Mouse (Mus musculus): ENCODE measurements around the gene Olfr1381. TPM values are rescaled to one million over a fixed set of nuclear protein-coding genes. Genes with fewer than 3 reads are reported as not detected.
"Not testable (repeated sequence)": the region's sequence is repeated elsewhere in the genome, so short reads cannot be mapped to it uniquely, and the experiment has no call there.

Gene Olfr1381
- polyA plus RNA-seq (2015; fragmentation: Nextera tagmentation; extraction: Ambion mirVana) = not detected in 2 replicates

DNA sequence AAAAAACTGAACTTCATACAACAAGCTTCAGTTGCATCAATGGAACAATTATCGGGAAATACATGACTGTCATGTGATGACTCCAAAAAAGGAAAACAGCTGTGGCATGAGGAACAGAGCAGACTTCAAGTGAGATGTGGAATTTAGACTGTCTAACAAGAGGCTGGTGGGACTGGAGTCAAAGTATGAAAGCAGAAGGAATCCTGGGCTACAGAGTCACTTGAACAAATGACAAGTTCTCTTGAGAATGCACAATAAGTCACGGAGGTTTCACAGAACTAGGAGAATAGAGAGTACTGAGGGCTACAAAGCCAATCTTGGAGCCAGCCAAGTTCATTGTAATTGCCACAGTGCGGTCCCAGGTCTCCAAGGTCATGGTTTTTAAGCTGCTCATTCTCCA, at the start of gene Olfr1381:
Gene Olfr1381, plus strand, starts transcription at position 301 of the 400 bp plus-strand sequence.
- H3K27ac ChIP-seq (ENCODE audit: low read length); H3K4me3 ChIP-seq (ENCODE audit: low read length); H3K36me3 ChIP-seq (ENCODE audit: control insufficient read depth, insufficient read depth, low read length); H3K9ac ChIP-seq (ENCODE audit: low read length); H3K4me2 ChIP-seq (ENCODE audit: low read depth, low read length); H3K27me3 ChIP-seq (ENCODE audit: control insufficient read depth, insufficient read depth, low read depth, low read length); H3K4me1 ChIP-seq (replicated peaks; ENCODE audit: control insufficient read depth, insufficient read depth, low read length); H3K9me3 ChIP-seq (ENCODE audit: control insufficient read depth, low read length); ATAC-seq (ENCODE audit: low read depth): not testable (repeated sequence)
- 74% methylated on average over 3 of the region's 3 CpGs for WGBS

DNA sequence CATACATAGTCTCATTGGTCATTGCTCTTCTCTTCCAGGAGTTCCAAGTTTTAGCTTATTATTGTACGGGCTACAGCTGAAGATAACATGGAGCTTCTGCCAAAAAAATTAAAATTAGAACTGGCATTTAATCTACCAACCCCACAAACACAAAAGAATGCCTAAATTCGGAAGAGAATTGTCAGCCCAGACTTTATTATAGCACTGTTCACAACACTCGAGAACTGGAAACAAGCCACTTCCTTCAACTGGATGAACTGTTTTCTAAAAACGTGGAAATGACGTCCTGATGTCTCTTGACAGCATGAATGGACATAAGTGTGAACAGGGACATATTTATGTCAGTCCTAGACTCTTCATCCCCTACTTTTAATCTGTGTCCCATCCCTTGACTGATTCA, 25.2 kb upstream of the Olfr1381 start:
- no peak overlapping the region for H3K27ac ChIP-seq (ENCODE audit: low read length)
- H3K9ac ChIP-seq (ENCODE audit: low read length) = no peak overlapping the region
- no peaks in the 10 kb centered on the region for H3K27me3 ChIP-seq (ENCODE audit: control insufficient read depth, insufficient read depth, low read depth, low read length)
- H3K36me3 ChIP-seq (ENCODE audit: control insufficient read depth, insufficient read depth, low read length) = no peaks in the 10 kb centered on the region
- H3K4me2 ChIP-seq (ENCODE audit: low read depth, low read length) = no peak overlapping the region
- 50% methylated on average over 5 of the region's 5 CpGs for WGBS
- H3K9me3 ChIP-seq (ENCODE audit: control insufficient read depth, low read length) = no peaks in the 10 kb centered on the region
- H3K4me3 ChIP-seq (ENCODE audit: low read length) = no peak overlapping the region
- ATAC-seq (ENCODE audit: low read depth) = no peak
- H3K4me1 ChIP-seq (replicated peaks; ENCODE audit: control insufficient read depth, insufficient read depth, low read length) = no peaks in the 10 kb centered on the region

DNA sequence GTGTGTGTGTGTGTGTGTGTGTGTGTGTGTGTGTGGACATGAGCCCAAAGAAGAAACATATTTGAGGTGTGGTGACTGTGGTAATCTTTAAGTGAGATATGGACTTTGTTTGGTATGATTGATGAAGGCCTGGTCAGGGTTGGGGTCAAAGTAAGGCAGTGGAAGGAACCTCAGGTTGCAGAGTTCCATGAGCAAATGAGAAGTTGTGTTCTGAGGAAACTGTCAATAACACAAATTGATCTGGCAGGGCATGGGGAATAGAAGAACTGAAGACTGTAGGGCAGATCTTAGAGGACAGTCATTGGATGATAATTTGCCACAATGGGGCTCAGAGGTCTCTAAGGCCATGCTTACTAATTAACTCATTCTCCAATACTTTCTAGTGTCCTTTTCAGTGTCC, 23.9 kb upstream of the Olfr1381 start, which contains the start of gene Olfr1383:
Gene Olfr1383, plus strand, starts transcription at position 301 of the 400 bp plus-strand sequence.
- Histone ChIP-seq H3K4me1 (replicated peaks; ENCODE audit: control insufficient read depth, insufficient read depth, low read length) (no peaks in the 10 kb centered on the region), H3K9ac (ENCODE audit: low read length) (no peak within 1 kb of the TSS), H3K36me3 (ENCODE audit: control insufficient read depth, insufficient read depth, low read length) (no peaks in the 10 kb centered on the region), H3K4me2 (ENCODE audit: low read depth, low read length) (no peak within 1 kb of the TSS), H3K27me3 (ENCODE audit: control insufficient read depth, insufficient read depth, low read depth, low read length) (no peaks in the 10 kb centered on the region), H3K27ac (ENCODE audit: low read length) (no peak within 1 kb of the TSS), H3K9me3 (ENCODE audit: control insufficient read depth, low read length) (no peaks in the 10 kb centered on the region), H3K4me3 (ENCODE audit: low read length) (no peak within 1 kb of the TSS)
- no peak for ATAC-seq (ENCODE audit: low read depth)

DNA sequence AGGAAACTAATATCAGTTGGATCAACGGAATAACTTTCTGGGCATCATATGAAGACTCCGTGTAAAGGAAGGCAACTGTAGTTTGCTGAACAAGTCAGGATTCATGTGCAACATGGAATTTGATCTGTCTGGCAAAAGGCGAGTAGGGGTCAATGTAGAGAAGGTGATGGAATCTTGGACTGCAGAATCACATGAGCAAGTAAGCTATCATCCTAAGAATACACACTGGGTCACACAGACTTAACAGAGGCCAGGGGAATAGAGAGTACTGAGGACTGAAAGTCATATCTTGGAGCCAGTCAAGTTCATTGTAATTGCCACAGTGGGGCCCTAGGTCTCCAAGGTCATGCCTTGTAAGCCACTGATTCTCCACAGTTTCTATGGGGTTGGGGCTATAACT, 15.3 kb upstream of the Olfr1381 start, which contains the start of gene Olfr1382:
Gene Olfr1382, plus strand, starts transcription at position 301 of the 400 bp plus-strand sequence.
- Histone ChIP-seq H3K36me3 (ENCODE audit: control insufficient read depth, insufficient read depth, low read length) (no peaks in the 10 kb centered on the region), H3K4me3 (ENCODE audit: low read length) (no peak within 1 kb of the TSS), H3K9ac (ENCODE audit: low read length) (no peak within 1 kb of the TSS), H3K27ac (ENCODE audit: low read length) (no peak within 1 kb of the TSS), H3K9me3 (ENCODE audit: control insufficient read depth, low read length) (no peaks in the 10 kb centered on the region), H3K4me2 (ENCODE audit: low read depth, low read length) (no peak within 1 kb of the TSS), H3K4me1 (replicated peaks; ENCODE audit: control insufficient read depth, insufficient read depth, low read length) (no peaks in the 10 kb centered on the region), H3K27me3 (ENCODE audit: control insufficient read depth, insufficient read depth, low read depth, low read length) (no peaks in the 10 kb centered on the region)
- 82% methylated on average over 3 of the region's 3 CpGs for WGBS
- ATAC-seq (ENCODE audit: low read depth) = no peak

DNA sequence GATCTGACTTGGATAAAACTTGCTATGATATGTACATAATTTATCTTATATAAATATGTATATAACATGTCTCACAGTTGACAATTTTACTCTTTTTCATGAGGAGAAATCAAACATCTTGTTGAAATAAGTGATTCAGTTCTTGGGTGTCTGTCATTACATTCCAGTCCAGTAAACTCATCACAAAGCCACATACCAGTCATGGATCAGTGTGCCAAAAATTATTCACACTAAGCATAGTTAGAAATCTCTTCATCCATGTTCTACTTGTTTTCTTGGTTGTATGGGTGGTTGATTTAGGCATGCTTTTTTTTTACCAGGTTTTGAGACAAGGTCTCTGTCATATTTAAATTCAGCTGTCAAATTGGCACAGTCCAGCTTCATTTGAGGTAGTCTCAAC, 10.5 kb upstream of the Olfr1381 start:
- no peak overlapping the region for H3K9ac ChIP-seq (ENCODE audit: low read length)
- ATAC-seq (ENCODE audit: low read depth) = no peak

DNA sequence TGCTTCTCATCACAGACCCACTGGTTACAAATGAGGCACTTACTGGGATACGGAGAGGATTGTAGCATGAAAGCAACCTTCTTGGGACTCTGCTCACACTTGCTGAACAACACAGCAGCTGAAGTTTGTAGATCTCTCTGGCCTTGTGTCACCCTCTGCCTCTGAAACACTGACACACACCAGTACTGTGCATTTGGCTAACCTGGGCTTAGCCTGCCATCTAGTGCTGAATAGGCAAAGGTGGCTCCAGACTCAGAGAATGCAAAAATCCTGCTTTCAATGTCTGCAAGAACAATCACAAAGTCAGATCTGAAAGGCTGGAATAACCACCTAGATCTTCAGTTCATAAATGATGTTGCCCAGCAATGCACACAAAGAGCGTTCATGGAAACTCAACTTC, 6.6 kb upstream of the Olfr1381 start:
- not testable (repeated sequence) for H3K4me3 ChIP-seq (ENCODE audit: low read length); H3K27ac ChIP-seq (ENCODE audit: low read length); H3K27me3 ChIP-seq (ENCODE audit: control insufficient read depth, insufficient read depth, low read depth, low read length); H3K9ac ChIP-seq (ENCODE audit: low read length); H3K9me3 ChIP-seq (ENCODE audit: control insufficient read depth, low read length); H3K36me3 ChIP-seq (ENCODE audit: control insufficient read depth, insufficient read depth, low read length); H3K4me1 ChIP-seq (replicated peaks; ENCODE audit: control insufficient read depth, insufficient read depth, low read length); H3K4me2 ChIP-seq (ENCODE audit: low read depth, low read length); ATAC-seq (ENCODE audit: low read depth)
- 91% methylated on average over 2 of the region's 2 CpGs for WGBS

More for the DNA sequence above, 10.5 kb upstream of the Olfr1381 start:
- no peaks in the 10 kb centered on the region for H3K27me3 ChIP-seq (ENCODE audit: control insufficient read depth, insufficient read depth, low read depth, low read length)
- no peak overlapping the region for H3K4me2 ChIP-seq (ENCODE audit: low read depth, low read length)
- H3K9me3 ChIP-seq (ENCODE audit: control insufficient read depth, low read length) = no peaks in the 10 kb centered on the region
- no peak overlapping the region for H3K4me3 ChIP-seq (ENCODE audit: low read length)
- no peaks in the 10 kb centered on the region for H3K4me1 ChIP-seq (replicated peaks; ENCODE audit: control insufficient read depth, insufficient read depth, low read length)
- H3K36me3 ChIP-seq (ENCODE audit: control insufficient read depth, insufficient read depth, low read length) = no peaks in the 10 kb centered on the region
- H3K27ac ChIP-seq (ENCODE audit: low read length) = no peak overlapping the region

DNA sequence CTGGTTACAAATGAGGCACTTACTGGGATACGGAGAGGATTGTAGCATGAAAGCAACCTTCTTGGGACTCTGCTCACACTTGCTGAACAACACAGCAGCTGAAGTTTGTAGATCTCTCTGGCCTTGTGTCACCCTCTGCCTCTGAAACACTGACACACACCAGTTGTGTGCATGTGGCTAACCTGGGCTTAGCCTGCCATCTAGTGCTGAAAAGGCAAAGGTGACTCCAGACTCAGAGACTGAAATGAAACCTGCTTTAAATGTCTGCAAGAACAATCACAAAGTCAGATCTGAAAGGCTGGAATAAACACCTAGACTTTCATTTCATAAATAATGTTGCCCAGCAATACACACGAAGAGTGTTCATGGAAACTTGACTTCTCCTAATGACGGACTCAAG, 10.8 kb downstream of the Olfr1381 start:
- H3K27me3 ChIP-seq (ENCODE audit: control insufficient read depth, insufficient read depth, low read depth, low read length); H3K4me3 ChIP-seq (ENCODE audit: low read length); H3K27ac ChIP-seq (ENCODE audit: low read length); ATAC-seq (ENCODE audit: low read depth); H3K36me3 ChIP-seq (ENCODE audit: control insufficient read depth, insufficient read depth, low read length); H3K4me2 ChIP-seq (ENCODE audit: low read depth, low read length); H3K4me1 ChIP-seq (replicated peaks; ENCODE audit: control insufficient read depth, insufficient read depth, low read length); H3K9ac ChIP-seq (ENCODE audit: low read length); H3K9me3 ChIP-seq (ENCODE audit: control insufficient read depth, low read length): not testable (repeated sequence)
- WGBS = 68% methylated on average over 3 of the region's 3 CpGs

DNA sequence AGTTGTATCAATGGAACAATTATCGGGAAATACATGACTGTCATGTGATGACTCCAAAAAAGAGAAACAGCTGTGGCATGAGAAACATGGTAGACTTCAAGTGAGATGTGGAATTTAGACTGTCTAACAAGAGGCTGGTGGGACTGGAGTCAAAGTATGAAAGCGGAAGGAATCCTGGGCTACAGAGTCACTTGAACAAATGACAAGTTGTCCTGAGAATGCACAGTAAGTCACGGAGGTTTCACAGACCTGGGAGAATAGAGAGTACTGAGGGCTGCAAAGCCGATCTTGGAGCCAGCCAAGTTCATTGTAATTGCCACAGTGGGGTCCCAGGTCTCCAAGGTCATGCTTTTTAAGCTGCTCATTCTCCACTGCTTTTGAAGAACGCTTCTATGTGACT, 13.3 kb downstream of the Olfr1381 start, which contains the start of gene Olfr1380:
Gene Olfr1380, plus strand, starts transcription at position 301 of the 400 bp plus-strand sequence.
- not testable (repeated sequence) for H3K36me3 ChIP-seq (ENCODE audit: control insufficient read depth, insufficient read depth, low read length); H3K27me3 ChIP-seq (ENCODE audit: control insufficient read depth, insufficient read depth, low read depth, low read length); H3K4me2 ChIP-seq (ENCODE audit: low read depth, low read length); H3K4me1 ChIP-seq (replicated peaks; ENCODE audit: control insufficient read depth, insufficient read depth, low read length); H3K27ac ChIP-seq (ENCODE audit: low read length); H3K9me3 ChIP-seq (ENCODE audit: control insufficient read depth, low read length); H3K4me3 ChIP-seq (ENCODE audit: low read length); ATAC-seq (ENCODE audit: low read depth); H3K9ac ChIP-seq (ENCODE audit: low read length)
- WGBS = 71% methylated on average over 5 of the region's 5 CpGs

DNA sequence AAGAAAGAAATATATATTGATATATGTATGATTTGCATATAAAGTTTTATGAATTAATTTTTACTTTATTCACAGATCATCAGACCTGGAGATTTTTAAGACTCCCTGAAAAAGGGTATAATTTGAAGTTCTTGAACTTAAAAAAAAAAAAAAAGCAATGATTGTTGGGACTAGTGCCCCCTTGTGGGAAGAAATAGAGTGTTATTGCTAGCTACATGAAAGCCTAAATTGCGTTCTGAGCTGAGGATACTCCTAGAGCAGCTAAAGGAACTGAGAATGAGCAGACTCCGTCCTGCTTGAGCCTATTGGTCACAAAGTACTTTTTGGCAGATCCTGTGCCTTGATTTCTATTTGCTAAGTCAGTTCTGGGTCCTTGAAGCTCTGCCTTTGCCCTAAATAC, 31.8 kb downstream of the Olfr1381 start:
- WGBS = 27% methylated on average over 2 of the region's 2 CpGs

DNA sequence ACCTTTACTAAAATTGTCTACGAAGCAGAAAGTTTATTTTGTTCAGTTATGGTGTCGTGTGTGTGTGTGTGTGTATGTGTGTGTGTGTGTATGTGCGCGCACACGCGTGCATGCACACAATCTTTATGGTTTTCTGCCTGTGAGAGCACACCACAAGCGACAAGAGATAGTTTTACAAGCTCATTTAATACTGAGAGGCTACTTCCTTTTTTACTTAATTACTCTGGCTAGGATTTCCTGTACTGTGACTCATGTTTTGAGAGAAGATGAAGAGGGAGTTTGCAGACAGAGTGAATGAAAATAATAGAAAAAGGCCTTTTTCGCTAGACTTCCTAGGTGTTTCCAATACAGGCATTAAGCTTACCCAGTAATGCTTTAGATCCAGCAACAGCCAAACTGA, 37.2 kb downstream of the Olfr1381 start:
- not testable (repeated sequence) for ATAC-seq (ENCODE audit: low read depth); H3K4me1 ChIP-seq (replicated peaks; ENCODE audit: control insufficient read depth, insufficient read depth, low read length); H3K4me2 ChIP-seq (ENCODE audit: low read depth, low read length); H3K27ac ChIP-seq (ENCODE audit: low read length); H3K4me3 ChIP-seq (ENCODE audit: low read length); H3K36me3 ChIP-seq (ENCODE audit: control insufficient read depth, insufficient read depth, low read length); H3K9ac ChIP-seq (ENCODE audit: low read length); H3K27me3 ChIP-seq (ENCODE audit: control insufficient read depth, insufficient read depth, low read depth, low read length); H3K9me3 ChIP-seq (ENCODE audit: control insufficient read depth, low read length)
- WGBS = 79% methylated on average over 8 of the region's 8 CpGs

More for the DNA sequence above, 31.8 kb downstream of the Olfr1381 start:
- not testable (repeated sequence) for H3K27me3 ChIP-seq (ENCODE audit: control insufficient read depth, insufficient read depth, low read depth, low read length); H3K4me3 ChIP-seq (ENCODE audit: low read length); H3K4me1 ChIP-seq (replicated peaks; ENCODE audit: control insufficient read depth, insufficient read depth, low read length); ATAC-seq (ENCODE audit: low read depth); H3K9me3 ChIP-seq (ENCODE audit: control insufficient read depth, low read length); H3K27ac ChIP-seq (ENCODE audit: low read length); H3K4me2 ChIP-seq (ENCODE audit: low read depth, low read length); H3K9ac ChIP-seq (ENCODE audit: low read length); H3K36me3 ChIP-seq (ENCODE audit: control insufficient read depth, insufficient read depth, low read length)

Data from lung, embryonic 16.5 days (tissue).